Mouse (Mus musculus) brain, embryonic 14.5 days (tissue): ENCODE data around the gene Xrn2.

Source experiments
- CTCF ChIP-seq: fragments of 200-500 bp; IDR thresholded peaks from 2 replicates; pipeline ENCODE4 v1.5.1; 2012; ENCODE audit warnings: inconsistent platforms, mild to moderate bottlenecking, moderate library complexity, borderline replicate concordance; ENCODE audit not compliant: insufficient read depth, insufficient read length; ENCODE audit errors: extremely low read depth
- POLR2A ChIP-seq: fragments of 200-500 bp; IDR thresholded peaks from 2 replicates; pipeline ENCODE4 v1.6.1; 2012; ENCODE audit warnings: mild to moderate bottlenecking, inconsistent platforms, borderline replicate concordance; ENCODE audit not compliant: poor library complexity, insufficient read depth, insufficient read length, severe bottlenecking; ENCODE audit errors: extremely low read depth

- TF ChIP-seq POLR2A: no peak
- no peak for TF ChIP-seq CTCF
These were observed 2.7 kb upstream of the Xrn2 start for GRCm38 (mm10) chr2:147010141-147010540.
